Mouse (Mus musculus) MEL (cell line): ENCODE results near the gene 1700010B08Rik. TPM values are rescaled to one million over a fixed set of nuclear protein-coding genes. Genes with fewer than 3 reads are reported as not detected.

Source experiments
- DNase-seq: peaks from one replicate; pipeline ENCODE4 v3.0.0; 2011; ENCODE audit warnings: low read depth, low spot score
- H3K27ac ChIP-seq: 2 replicates; pipeline ENCODE4 v1.5.1; 2012; ENCODE audit warnings: low read depth, mild to moderate bottlenecking, control low read depth, low read length, moderate library complexity; ENCODE audit not compliant: control insufficient read depth
- H3K27me3 ChIP-seq, 2 experiments: fragments of 150-350 bp in 1 of 2; sonication (generic) in 1 of 2; 2 replicates each; pipeline ENCODE4 v1.6.1; 2012; ENCODE audit warnings: low read length in 2 of 2, mild to moderate bottlenecking in 2 of 2, improper control_type of control experiment in 1 of 2, moderate library complexity in 1 of 2; ENCODE audit not compliant: insufficient read depth in 2 of 2, control insufficient read depth in 1 of 2
- H3K36me3 ChIP-seq, 2 experiments: 2 replicates each; pipeline ENCODE4 v1.6.1; 2012 to 2014; ENCODE audit warnings: low read length in 2 of 2, improper control_type of control experiment in 1 of 2, inconsistent platforms in 1 of 2, mild to moderate bottlenecking in 1 of 2; ENCODE audit not compliant: insufficient read depth in 2 of 2, control insufficient read depth in 1 of 2
- H3K4me1 ChIP-seq, 2 experiments: fragments of 150-350 bp in 1 of 2; sonication (generic) in 1 of 2; 2 replicates each; pipeline ENCODE4 v1.6.1; 2012; ENCODE audit warnings: low read length in 2 of 2, improper control_type of control experiment in 1 of 2, mild to moderate bottlenecking in 1 of 2; ENCODE audit not compliant: insufficient read depth in 2 of 2, control insufficient read depth in 1 of 2
- H3K4me3 ChIP-seq, 2 experiments: fragments of 150-350 bp in 1 of 2; sonication (generic) in 1 of 2; 2 replicates each; pipeline ENCODE4 v1.5.1; 2012; ENCODE audit warnings: low read depth in 2 of 2, low read length in 2 of 2, mild to moderate bottlenecking in 2 of 2, moderate library complexity in 2 of 2, control low read depth in 1 of 2, improper control_type of control experiment in 1 of 2; ENCODE audit not compliant: control insufficient read depth in 1 of 2, insufficient read depth in 1 of 2
- H3K79me2 ChIP-seq: 2 replicates; pipeline ENCODE4 v1.6.1; 2012; ENCODE audit warnings: mild to moderate bottlenecking, low read length, moderate library complexity; ENCODE audit not compliant: control insufficient read depth, poor library complexity, insufficient read depth
- H3K9ac ChIP-seq: 2 replicates; pipeline ENCODE4 v1.6.1; 2012; ENCODE audit warnings: low read depth, mild to moderate bottlenecking, control low read depth, low read length, moderate library complexity; ENCODE audit not compliant: control insufficient read depth, poor library complexity, severe bottlenecking
- H3K9me3 ChIP-seq: fragments of 150-350 bp; sonication (generic); replicated peaks from 2 replicates; pipeline ENCODE4 v1.6.1; 2012; ENCODE audit warnings: mild to moderate bottlenecking, low read length, improper control_type of control experiment, moderate library complexity; ENCODE audit not compliant: insufficient read depth
- BHLHE40 ChIP-seq: IDR thresholded peaks from 2 replicates; pipeline ENCODE4 v1.6.1; 2012; ENCODE audit warnings: low read depth, mild to moderate bottlenecking, inconsistent platforms, low read length, improper control_type of control experiment, borderline replicate concordance
- CHD1 ChIP-seq: IDR thresholded peaks from 2 replicates; pipeline ENCODE4 v1.6.1; 2012; ENCODE audit warnings: low read depth, mild to moderate bottlenecking, inconsistent platforms, low read length, improper control_type of control experiment
- CHD2 ChIP-seq: IDR thresholded peaks from 2 replicates; pipeline ENCODE4 v1.6.1; 2011; ENCODE audit warnings: low read length, improper control_type of control experiment
- CTCF ChIP-seq, 3 experiments: IDR thresholded peaks in 2 of 3; conservative IDR thresholded peaks in 1 of 3; 2 replicates each; pipeline ENCODE4 v1.5.1; 2011 to 2012; ENCODE audit warnings: low read length in 3 of 3, low read depth in 2 of 3, mild to moderate bottlenecking in 2 of 3, improper control_type of control experiment in 1 of 3, inconsistent platforms in 1 of 3, mixed read lengths in 1 of 3, moderate library complexity in 1 of 3; ENCODE audit not compliant: control insufficient read depth in 1 of 3, insufficient read depth in 1 of 3, poor library complexity in 1 of 3, severe bottlenecking in 1 of 3
- E2F4 ChIP-seq: IDR thresholded peaks from 2 replicates; pipeline ENCODE4 v1.6.1; 2011; ENCODE audit warnings: low read depth, low read length, improper control_type of control experiment, borderline replicate concordance
- ELF1 ChIP-seq: IDR thresholded peaks from 2 replicates; pipeline ENCODE4 v1.6.1; 2014; ENCODE audit warnings: low read depth, mild to moderate bottlenecking, inconsistent platforms, low read length, improper control_type of control experiment, moderate library complexity
- GABPA ChIP-seq: IDR thresholded peaks from 2 replicates; pipeline ENCODE4 v1.6.1; 2012; ENCODE audit warnings: low read depth, mild to moderate bottlenecking, inconsistent platforms, low read length, improper control_type of control experiment, moderate library complexity
- KAT2A ChIP-seq: conservative IDR thresholded peaks from 2 replicates; pipeline ENCODE4 v1.6.1; 2012; ENCODE audit warnings: low read depth, low read length, improper control_type of control experiment, inconsistent platforms
- MXI1 ChIP-seq: IDR thresholded peaks from 2 replicates; pipeline ENCODE4 v1.6.1; 2011; ENCODE audit warnings: mild to moderate bottlenecking, low read depth, low read length, improper control_type of control experiment
- MYB ChIP-seq: IDR thresholded peaks from 2 replicates; pipeline ENCODE4 v1.6.1; 2011; ENCODE audit warnings: mild to moderate bottlenecking, low read depth, low read length, improper control_type of control experiment
- POLR2A ChIP-seq, 2 experiments: IDR thresholded peaks; 2 replicates each; pipeline ENCODE4 v1.6.1; 2011 to 2012; ENCODE audit warnings: low read length in 2 of 2, mild to moderate bottlenecking in 2 of 2, control low read depth in 1 of 2, improper control_type of control experiment in 1 of 2, low read depth in 1 of 2, moderate library complexity in 1 of 2; ENCODE audit not compliant: control insufficient read depth in 1 of 2, insufficient read depth in 1 of 2, poor library complexity in 1 of 2
- POLR2AphosphoS2 ChIP-seq: IDR thresholded peaks from 2 replicates; pipeline ENCODE4 v1.6.1; 2011; ENCODE audit warnings: low read length, improper control_type of control experiment
- POLR2AphosphoS5 ChIP-seq: IDR thresholded peaks from 2 replicates; pipeline ENCODE4 v1.6.1; 2012; ENCODE audit warnings: low read depth, borderline replicate concordance, mild to moderate bottlenecking, inconsistent platforms, low read length, moderate library complexity, mixed read lengths
- RAD21 ChIP-seq: IDR thresholded peaks from 2 replicates; pipeline ENCODE4 v1.6.1; 2011; ENCODE audit warnings: mild to moderate bottlenecking, low read depth, low read length, improper control_type of control experiment
- RCOR1 ChIP-seq: IDR thresholded peaks from 2 replicates; pipeline ENCODE4 v1.6.1; 2012; ENCODE audit warnings: low read depth, mild to moderate bottlenecking, inconsistent platforms, low read length, improper control_type of control experiment
- SIN3A ChIP-seq: IDR thresholded peaks from 2 replicates; pipeline ENCODE4 v1.6.1; 2012; ENCODE audit warnings: low read length, improper control_type of control experiment, inconsistent platforms
- SMC3 ChIP-seq: IDR thresholded peaks from 2 replicates; pipeline ENCODE4 v1.6.1; 2011; ENCODE audit warnings: low read depth, low read length, improper control_type of control experiment
- TCF12 ChIP-seq: IDR thresholded peaks from 2 replicates; pipeline ENCODE4 v1.6.1; 2014; ENCODE audit warnings: low read depth, mild to moderate bottlenecking, inconsistent platforms, low read length, improper control_type of control experiment, moderate library complexity
- UBTF ChIP-seq: IDR thresholded peaks from 2 replicates; pipeline ENCODE4 v1.6.1; 2012; ENCODE audit warnings: low read depth, mild to moderate bottlenecking, inconsistent platforms, low read length, improper control_type of control experiment, moderate library complexity, borderline replicate concordance; ENCODE audit not compliant: insufficient read depth
- ZC3H11A ChIP-seq: IDR thresholded peaks from 2 replicates; pipeline ENCODE4 v1.6.1; 2012; ENCODE audit warnings: low read depth, mild to moderate bottlenecking, inconsistent platforms, low read length, improper control_type of control experiment
- ZNF384 ChIP-seq: IDR thresholded peaks from 2 replicates; pipeline ENCODE4 v1.6.1; 2012; ENCODE audit warnings: low read depth, mild to moderate bottlenecking, inconsistent platforms, low read length, improper control_type of control experiment
- polyA plus RNA-seq, 2 experiments: library from polyadenylated mRNA; stranded (reverse) in 1 of 2; unstranded in 1 of 2; fragments of >175 nt in 1 of 2; fragments of >200 nt in 1 of 2; gene quantifications; 2 replicates each; pipeline versions ENCODE4 v1.2.1 to v1.2.4; 2012; ENCODE audit warnings: low replicate concordance in 2 of 2, low read depth in 1 of 2; ENCODE audit not compliant: insufficient read length in 2 of 2, insufficient read depth in 1 of 2, missing spikeins in 1 of 2
- total RNA-seq: library from RNA; depleted of rRNA; stranded (reverse); fragments of 300-350 nt; gene quantifications from 2 replicates; pipeline ENCODE4 v1.2.3, GENCODE M21; 2012

The 1700010B08Rik gene
- total and polyA plus RNA-seq, 3 experiments: not detected

- no peaks in the 10 kb centered on the region for H3K36me3 ChIP-seq
- no peaks in the 10 kb centered on the region for H3K79me2 ChIP-seq
- TF ChIP-seq BHLHE40 (no peak), UBTF (no peak), ZC3H11A (no peak), ZNF384 (no peak), RCOR1 (no peak), POLR2AphosphoS2 (no peak), KAT2A (no peak), CHD1 (no peak)
- no peaks in the 10 kb centered on the region for H3K27me3 ChIP-seq
- H3K27ac ChIP-seq: no peak overlapping the region
- no peak overlapping the region for H3K4me3 ChIP-seq
- no peak for DNase-seq
- no peaks in the 10 kb centered on the region for H3K4me1 ChIP-seq
- H3K9me3 ChIP-seq: no peaks in the 10 kb centered on the region
- H3K9ac ChIP-seq: no peak overlapping the region
Measured at GRCm38 (mm10) chr2:173724940-173725807, 6.0 kb downstream of the 1700010B08Rik start.

GRCm38 (mm10) chr2:173725819-173726218, 6.6 kb downstream of the 1700010B08Rik start:
- TF ChIP-seq POLR2A (IDR thresholded peaks at IDR 0.05; ENCODE audit: control insufficient read depth in 1 of 2, insufficient read depth in 1 of 2, low read depth in 1 of 2, low read length in 2 of 2, poor library complexity in 1 of 2) (no peak), E2F4 (no peak), CHD1 (no peak), ELF1 (no peak), CHD2 (no peak), POLR2AphosphoS2 (no peak), POLR2AphosphoS5 (no peak), RCOR1 (no peak), CTCF (IDR thresholded peaks at IDR 0.05 in 2 of 3, conservative IDR thresholded peaks at IDR 0.05 in 1 of 3; ENCODE audit: control insufficient read depth in 1 of 3, insufficient read depth in 1 of 3, low read depth in 2 of 3, low read length in 3 of 3, poor library complexity in 1 of 3, severe bottlenecking in 1 of 3) (no peak), TCF12 (no peak), SIN3A (no peak), ZNF384 (no peak), ZC3H11A (no peak), MXI1 (no peak), GABPA (no peak), SMC3 (no peak), RAD21 (no peak), MYB (no peak)
- Histone ChIP-seq H3K4me3 (no peak overlapping the region), H3K9me3 (no peaks in the 10 kb centered on the region), H3K9ac (no peak overlapping the region), H3K27me3 (peaks cover 0 to 2% of the 10 kb centered on the region in 2 experiments; a peak in 1 of 4 replicates), H3K27ac (no peak overlapping the region), H3K79me2 (no peaks in the 10 kb centered on the region), H3K4me1 (no peaks in the 10 kb centered on the region), H3K36me3 (no peaks in the 10 kb centered on the region)
- DNase-seq: no peak
